Mouse (Mus musculus) neural tube, embryonic 11.5 days (tissue): ENCODE data around the gene Ephb1. TPM values are rescaled to one million over a fixed set of nuclear protein-coding genes. Genes with fewer than 3 reads are reported as not detected.
A peak's percentile ranks its signal among the peaks of the same experiment; 100 is the strongest.

ENCODE experiments used
- ATAC-seq: fragments of 200-750 bp; cut with Nextera tagmentation; 2 replicates; pipeline ENCODE4 v1.8.0; 2017; ENCODE audit warnings: moderate number of reproducible peaks, mild to moderate bottlenecking, moderate TSS enrichment, moderate library complexity; ENCODE audit not compliant: insufficient read depth, low FRiP score, low TSS enrichment
- DNase-seq: peaks from one replicate; pipeline ENCODE4 v3.0.0-alpha.2; 2015; ENCODE audit warnings: low spot score
- H3K27ac ChIP-seq: fragments of 300-500 bp; sonication (generic); 2 replicates; pipeline ENCODE4 v1.5.1; 2014; ENCODE audit warnings: low read depth, mild to moderate bottlenecking, low read length
- H3K27me3 ChIP-seq: fragments of 300-500 bp; sonication (generic); 2 replicates; pipeline ENCODE4 v1.6.1; 2014; ENCODE audit warnings: mild to moderate bottlenecking, low read length, mixed read lengths; ENCODE audit not compliant: control insufficient read depth, insufficient read depth
- H3K36me3 ChIP-seq: fragments of 300-500 bp; sonication (generic); 2 replicates; pipeline ENCODE4 v1.6.1; 2014; ENCODE audit warnings: mild to moderate bottlenecking, low read length, moderate library complexity, mixed read lengths; ENCODE audit not compliant: control insufficient read depth, insufficient read depth
- H3K4me1 ChIP-seq: fragments of 300-500 bp; sonication (generic); 2 replicates; pipeline ENCODE4 v1.6.1; 2014; ENCODE audit warnings: low read length, mixed read lengths; ENCODE audit not compliant: control insufficient read depth, insufficient read depth
- H3K4me2 ChIP-seq: fragments of 300-500 bp; sonication (generic); 2 replicates; pipeline ENCODE4 v1.6.1; 2014; ENCODE audit warnings: low read depth, mild to moderate bottlenecking, moderate library complexity
- H3K4me3 ChIP-seq: fragments of 300-500 bp; sonication (generic); 2 replicates; pipeline ENCODE4 v1.5.1; 2014; ENCODE audit warnings: low read depth, low read length
- H3K9ac ChIP-seq: fragments of 300-500 bp; sonication (generic); 2 replicates; pipeline ENCODE4 v1.6.1; 2014; ENCODE audit warnings: mild to moderate bottlenecking, low read length
- H3K9me3 ChIP-seq: fragments of 300-500 bp; sonication (generic); 2 replicates; pipeline ENCODE4 v1.6.1; 2016; ENCODE audit warnings: low read length; ENCODE audit not compliant: control insufficient read depth
- WGBS: fragments of 180-500 bp; shearing (Covaris S2); extraction: QIAGEN DNeasy Blood & Tissue Kit; methylation state at CpG from one replicate; pipeline ENCODE4 v1.1.7; 2014; 5-methylcytosine and 5-hydroxymethylcytosine counted together
- polyA plus RNA-seq: library from polyadenylated mRNA; unstranded; fragments of >200 nt; fragmentation: Nextera tagmentation; extraction: Ambion mirVana; gene quantifications from 2 replicates; pipeline ENCODE4 v1.2.1, GENCODE M21; 2014

Ephb1 gene
- polyA plus RNA-seq, 1 experiment from 2014 or later = 11.2 TPM

DNA sequence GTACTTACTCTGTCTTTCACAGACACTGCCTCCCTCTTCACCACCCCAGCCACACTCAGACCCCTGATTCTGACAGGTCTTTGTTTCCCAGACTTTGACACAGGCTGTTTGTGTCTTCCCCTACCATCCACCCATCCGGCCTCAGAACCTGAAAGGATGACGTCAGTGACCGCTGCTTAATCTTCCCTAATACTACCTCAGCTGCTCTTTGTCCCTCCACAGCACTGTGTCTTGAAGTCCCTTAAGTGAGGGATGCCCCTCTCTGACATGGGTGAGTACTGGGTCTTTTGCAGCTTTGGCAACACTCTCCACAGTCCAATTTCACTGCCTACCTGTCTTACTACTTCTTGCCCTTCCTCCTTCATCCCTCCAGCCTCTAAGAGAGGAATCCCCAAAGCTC, 1.2 kb upstream of the Ephb1 start:
- DNase-seq = no peak
- H3K4me3 ChIP-seq = no peak overlapping the region

GRCm38 (mm10) chr9:102353636-102354491, 629 bp downstream of the Ephb1 start:
- H3K27me3 ChIP-seq = peaks cover 39% of the 10 kb centered on the region
- peak overlapping the region; percentile 3; the same call in 1 of the 2 replicates for H3K27ac ChIP-seq

More for the DNA sequence above, 1.2 kb upstream of the Ephb1 start:
- H3K9ac ChIP-seq = no peak overlapping the region
- 63% methylated on average over 3 of the region's 3 CpGs for WGBS
- no peak overlapping the region for H3K27ac ChIP-seq
- H3K9me3 ChIP-seq = no peaks in the 10 kb centered on the region
- H3K36me3 ChIP-seq = no peaks in the 10 kb centered on the region
- H3K4me1 ChIP-seq = peaks cover 8% of the 10 kb centered on the region; the same call in 1 of the 2 replicates
- ATAC-seq = no peak
- H3K27me3 ChIP-seq = peaks cover 37% of the 10 kb centered on the region
- no peak overlapping the region for H3K4me2 ChIP-seq

DNA sequence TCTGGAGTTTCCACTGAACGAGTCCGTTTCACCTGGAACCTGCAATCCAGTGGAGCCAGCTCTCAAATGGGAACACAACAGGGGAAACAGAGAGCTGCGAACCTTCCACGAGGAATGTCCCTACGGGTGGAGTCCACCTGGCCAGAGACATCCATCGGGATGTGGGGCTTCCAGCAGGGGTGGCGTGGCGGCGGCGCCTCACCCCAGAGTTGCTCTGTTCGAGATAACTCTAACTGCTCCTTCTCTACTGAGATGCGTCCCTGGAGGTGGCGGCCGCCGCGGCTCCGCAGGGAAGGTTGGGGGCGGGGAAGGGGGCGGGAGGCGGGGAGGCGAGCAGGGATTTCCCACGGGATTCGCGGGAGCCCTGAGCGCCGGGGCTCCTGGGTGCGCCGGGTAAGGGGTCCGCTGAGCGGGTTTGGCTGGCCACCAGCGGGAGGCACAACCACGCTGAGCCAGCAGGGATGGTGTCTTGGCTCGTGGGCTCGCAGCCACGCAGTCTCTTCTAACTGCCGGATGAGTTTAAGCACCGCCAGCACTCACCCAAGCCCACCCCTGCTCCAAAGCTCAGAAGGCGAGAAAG, 1.3 kb downstream of the Ephb1 start:
- WGBS = 0% methylated on average over 38 of the region's 38 CpGs

More at GRCm38 (mm10) chr9:102353636-102354491, 629 bp downstream of the Ephb1 start:
- Histone ChIP-seq H3K4me3 (peak overlapping the region; percentile 70), H3K9ac (peak overlapping the region; percentile 81), H3K9me3 (no peaks in the 10 kb centered on the region), H3K4me2 (peak overlapping the region; percentile 100), H3K36me3 (no peaks in the 10 kb centered on the region), H3K4me1 (peaks cover 8% of the 10 kb centered on the region; the same call in 1 of the 2 replicates)
- DNase-seq (peak; percentile 65), ATAC-seq (peak; percentile 31)
- under 1% methylated on average over 67 of the region's 70 CpGs for WGBS

DNA sequence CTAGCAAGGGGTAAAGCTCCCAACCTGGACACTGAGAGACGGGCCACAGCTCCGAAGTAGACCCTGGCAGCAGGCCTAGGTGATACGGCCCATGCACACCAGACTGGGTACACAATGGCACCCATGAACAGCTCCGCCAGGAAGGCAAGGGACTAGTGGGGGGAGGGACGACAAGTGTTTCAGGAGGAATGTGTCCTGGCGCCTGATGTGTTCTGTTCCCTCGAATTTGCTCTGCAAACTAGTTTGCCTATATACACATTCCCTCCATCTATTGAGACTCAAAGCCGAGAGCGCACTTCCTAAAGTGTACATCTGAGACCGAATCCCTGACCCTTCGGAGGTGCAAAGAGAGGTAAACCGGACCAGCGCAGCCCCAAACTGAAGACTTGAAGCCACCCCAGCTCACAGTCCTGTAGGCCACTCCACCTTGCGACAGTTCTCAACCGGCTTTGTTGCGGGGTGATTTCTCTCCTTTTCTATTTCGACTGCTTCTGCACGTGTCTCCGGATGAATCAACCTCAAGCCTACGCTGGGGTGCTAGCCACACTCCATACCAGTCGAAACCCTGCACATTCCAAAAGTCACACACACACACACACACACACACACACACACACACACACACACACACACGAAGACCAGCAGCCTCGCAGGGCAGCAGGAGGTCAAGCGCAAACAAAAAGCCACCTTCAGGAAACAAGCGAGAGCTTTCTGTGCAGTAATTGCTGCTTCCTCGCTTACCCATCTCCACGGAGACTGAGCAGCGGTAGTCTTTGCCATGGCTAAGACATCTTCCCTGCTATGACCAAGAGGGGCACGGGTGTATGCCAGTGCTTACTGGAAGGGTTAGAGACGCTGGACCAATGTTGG, 2.1 kb downstream of the Ephb1 start:
- Histone ChIP-seq H3K4me3 (peak overlapping the region; percentile 70), H3K9me3 (no peaks in the 10 kb centered on the region), H3K9ac (peak overlapping the region; percentile 81), H3K4me1 (peaks cover 8% of the 10 kb centered on the region; the same call in 1 of the 2 replicates), H3K4me2 (peak overlapping the region; percentile 100), H3K27me3 (peaks cover 39% of the 10 kb centered on the region), H3K27ac (no peak overlapping the region), H3K36me3 (no peaks in the 10 kb centered on the region)
- no peak for ATAC-seq
- peak; percentile 44 for DNase-seq
- WGBS = 2% methylated on average over 30 of the region's 30 CpGs

More for the DNA sequence above, 1.3 kb downstream of the Ephb1 start:
- peak overlapping the region; percentile 100 for H3K4me2 ChIP-seq
- peak overlapping the region; percentile 70 for H3K4me3 ChIP-seq
- no peak for ATAC-seq
- no peak overlapping the region for H3K27ac ChIP-seq
- H3K4me1 ChIP-seq = peaks cover 8% of the 10 kb centered on the region; the same call in 1 of the 2 replicates
- no peaks in the 10 kb centered on the region for H3K36me3 ChIP-seq
- DNase-seq = no peak
- H3K9me3 ChIP-seq = no peaks in the 10 kb centered on the region
- H3K27me3 ChIP-seq = peaks cover 39% of the 10 kb centered on the region
- H3K9ac ChIP-seq = peak overlapping the region; percentile 81

GRCm38 (mm10) chr9:102351721-102352120, 2.8 kb downstream of the Ephb1 start:
- ATAC-seq = no peak
- Histone ChIP-seq H3K4me2 (peak overlapping the region; percentile 100; the same call in 1 of the 2 replicates), H3K27ac (no peak overlapping the region), H3K9me3 (no peaks in the 10 kb centered on the region), H3K36me3 (no peaks in the 10 kb centered on the region), H3K4me1 (peaks cover 8% of the 10 kb centered on the region; the same call in 1 of the 2 replicates), H3K9ac (no peak overlapping the region), H3K27me3 (peaks cover 39% of the 10 kb centered on the region), H3K4me3 (peak overlapping the region; percentile 70; the same call in 1 of the 2 replicates)
- WGBS = 4% methylated on average over 10 of the region's 10 CpGs
- peak; percentile 23 for DNase-seq

DNA sequence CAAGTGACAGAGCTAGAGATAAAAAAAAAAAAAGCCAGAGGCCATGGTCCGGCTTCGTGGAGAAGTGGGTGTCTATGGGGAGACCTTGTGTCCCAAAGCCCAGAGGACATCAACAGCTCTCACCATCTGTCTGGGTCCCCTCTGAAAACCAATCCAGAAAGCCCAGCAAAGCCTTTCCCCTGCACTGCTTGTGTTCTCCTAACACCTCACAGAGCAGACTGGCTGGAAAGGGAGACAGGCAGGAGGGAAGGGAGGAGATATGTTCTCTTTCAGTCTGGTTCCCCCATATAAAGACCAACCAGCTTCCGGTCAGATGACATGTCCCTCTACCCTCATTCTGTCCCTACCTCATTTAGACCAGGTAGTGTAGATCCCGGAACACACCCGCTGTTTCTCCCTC, 3.3 kb downstream of the Ephb1 start:
- Histone ChIP-seq H3K27ac (no peak overlapping the region), H3K4me3 (no peak overlapping the region), H3K27me3 (peaks cover 39% of the 10 kb centered on the region), H3K9ac (no peak overlapping the region), H3K4me1 (peaks cover 8% of the 10 kb centered on the region; the same call in 1 of the 2 replicates), H3K36me3 (no peaks in the 10 kb centered on the region), H3K9me3 (no peaks in the 10 kb centered on the region), H3K4me2 (no peak overlapping the region)
- ATAC-seq = no peak
- DNase-seq = no peak
- 52% methylated on average over 5 of the region's 5 CpGs for WGBS

GRCm38 (mm10) chr9:102350696-102351095, 3.8 kb downstream of the Ephb1 start:
- DNase-seq (no peak), ATAC-seq (no peak)
- peaks cover 39% of the 10 kb centered on the region for H3K27me3 ChIP-seq
- H3K4me1 ChIP-seq = peaks cover 8% of the 10 kb centered on the region; the same call in 1 of the 2 replicates
- 89% methylated on average over 6 of the region's 6 CpGs for WGBS
- H3K4me3 ChIP-seq = no peak overlapping the region
- H3K4me2 ChIP-seq = no peak overlapping the region
- no peaks in the 10 kb centered on the region for H3K36me3 ChIP-seq
- no peak overlapping the region for H3K27ac ChIP-seq
- H3K9me3 ChIP-seq = no peaks in the 10 kb centered on the region
- H3K9ac ChIP-seq = no peak overlapping the region

DNA sequence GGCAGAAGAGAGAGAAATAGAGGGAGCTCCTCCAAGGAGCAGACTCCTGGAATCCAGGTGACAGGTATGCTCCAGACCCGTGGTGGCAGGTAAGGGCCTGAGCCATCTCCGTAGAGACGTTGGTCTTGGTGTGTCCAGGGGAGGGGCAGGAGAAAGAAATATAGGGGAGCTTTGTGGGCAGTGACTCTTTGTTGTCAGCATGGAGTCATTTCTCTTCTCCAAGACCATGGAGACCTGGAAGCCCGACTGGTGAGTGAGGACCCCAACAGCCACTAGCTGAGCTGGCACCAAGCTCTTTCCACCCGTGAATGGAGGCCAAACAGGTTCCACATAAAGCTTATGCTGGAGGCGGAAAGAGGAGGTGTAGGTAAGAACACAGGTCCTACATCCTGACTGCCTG, 4.4 kb downstream of the Ephb1 start:
- DNase-seq = no peak
- H3K27me3 ChIP-seq = peaks cover 34% of the 10 kb centered on the region
- 83% methylated on average over 6 of the region's 6 CpGs for WGBS

More for the DNA sequence above, 4.4 kb downstream of the Ephb1 start:
- Histone ChIP-seq H3K9me3 (no peaks in the 10 kb centered on the region), H3K9ac (no peak overlapping the region), H3K27ac (no peak overlapping the region), H3K4me2 (no peak overlapping the region), H3K4me3 (no peak overlapping the region), H3K36me3 (no peaks in the 10 kb centered on the region), H3K4me1 (peaks cover 8% of the 10 kb centered on the region; the same call in 1 of the 2 replicates)
- ATAC-seq = no peak
